Mouse (Mus musculus) ES-E14 (cell line): Measurements from ENCODE around the gene Mms22l. TPM values are rescaled to one million over a fixed set of nuclear protein-coding genes. Genes with fewer than 3 reads are reported as not detected.

Source experiments
- DNase-seq: peaks from one replicate; pipeline ENCODE4 v3.0.0-alpha.2; 2013; ENCODE audit warnings: low read depth, low spot score
- H3K27ac ChIP-seq: 2 replicates; pipeline ENCODE4 v1.5.1; 2012; ENCODE audit warnings: low read depth, mild to moderate bottlenecking, low read length, moderate library complexity, mixed read lengths; ENCODE audit not compliant: poor library complexity, insufficient read depth, severe bottlenecking
- H3K36me3 ChIP-seq: 2 replicates; pipeline ENCODE4 v1.6.1; 2012; ENCODE audit warnings: mild to moderate bottlenecking, low read length, moderate library complexity, mixed read lengths; ENCODE audit not compliant: control insufficient read depth, poor library complexity, insufficient read depth, severe bottlenecking
- H3K4me1 ChIP-seq, 2 experiments: fragments of 150-350 bp in 1 of 2; sonication (generic) in 1 of 2; 2 replicates each; pipeline ENCODE4 v1.6.1; 2012; ENCODE audit warnings: low read length in 2 of 2, mild to moderate bottlenecking in 1 of 2, mixed read lengths in 1 of 2; ENCODE audit not compliant: control insufficient read depth in 2 of 2, insufficient read depth in 2 of 2, poor library complexity in 1 of 2
- H3K4me3 ChIP-seq, 2 experiments: fragments of 150-350 bp in 1 of 2; sonication (generic) in 1 of 2; 2 replicates each; pipeline ENCODE4 v1.5.1; 2012; ENCODE audit warnings: low read length in 2 of 2, low read depth in 1 of 2, mild to moderate bottlenecking in 1 of 2, mixed read lengths in 1 of 2; ENCODE audit not compliant: insufficient read depth in 1 of 2, poor library complexity in 1 of 2, severe bottlenecking in 1 of 2
- H3K9ac ChIP-seq: 2 replicates; pipeline ENCODE4 v1.6.1; 2012; ENCODE audit warnings: low read depth, mild to moderate bottlenecking, low read length, mixed read lengths; ENCODE audit not compliant: poor library complexity, insufficient read depth, severe bottlenecking
- H3K9me3 ChIP-seq: fragments of 150-350 bp; sonication (generic); 2 replicates; pipeline ENCODE4 v1.6.1; 2012; ENCODE audit warnings: low read depth, mild to moderate bottlenecking, low read length; ENCODE audit not compliant: control insufficient read depth, insufficient read depth
- CHD2 ChIP-seq: IDR thresholded peaks from 2 replicates; pipeline ENCODE4 v1.6.1; 2014; ENCODE audit warnings: mild to moderate bottlenecking, low read depth, low read length, inconsistent platforms
- HCFC1 ChIP-seq: IDR thresholded peaks from 2 replicates; pipeline ENCODE4 v1.6.1; 2012; ENCODE audit warnings: low read length, inconsistent platforms, borderline replicate concordance; ENCODE audit not compliant: insufficient read depth
- MAFK ChIP-seq: IDR thresholded peaks from 2 replicates; pipeline ENCODE4 v1.6.1; 2014; ENCODE audit warnings: mild to moderate bottlenecking, low read depth, low read length, inconsistent platforms; ENCODE audit not compliant: insufficient read depth
- ZC3H11A ChIP-seq: IDR thresholded peaks from 2 replicates; pipeline ENCODE4 v1.6.1; 2012; ENCODE audit warnings: low read depth, mild to moderate bottlenecking, inconsistent platforms, low read length, borderline replicate concordance
- ZNF384 ChIP-seq: IDR thresholded peaks from 2 replicates; pipeline ENCODE4 v1.6.1; 2012; ENCODE audit warnings: low read depth, low read length, inconsistent platforms
- in situ Hi-C, 2 experiments: fragments of 600-800 bp; cut with MboI; formaldehyde crosslinking; loops; one replicate each; pipeline ENCODE4 v1.15.1; 2025; ENCODE audit warnings: low sequenced_read_pairs in 2 of 2, inconsistent platforms in 1 of 2; ENCODE audit not compliant: unreplicated experiment in 2 of 2
- total RNA-seq: library from RNA; depleted of rRNA; stranded (reverse); fragments of 300-350 nt; gene quantifications from 2 replicates; pipeline ENCODE4 v1.2.3, GENCODE M21; 2012

Mms22l gene
- total RNA-seq, 1 experiment, result 59.2 TPM

GRCm38 (mm10) chr4:24625951-24626584, 129.8 kb downstream of the Mms22l start:
- no peaks in the 10 kb centered on the region for H3K9me3 ChIP-seq
- DNase-seq, result no peak
- in situ Hi-C loops, result no loop called here
- H3K4me1 ChIP-seq, result no peaks in the 10 kb centered on the region
- no peak overlapping the region for H3K4me3 ChIP-seq
- H3K27ac ChIP-seq, result no peak overlapping the region
- no peaks in the 10 kb centered on the region for H3K36me3 ChIP-seq
- TF ChIP-seq ZC3H11A (no peak), ZNF384 (no peak)
- no peak overlapping the region for H3K9ac ChIP-seq

GRCm38 (mm10) chr4:24626686-24627085, 130.4 kb downstream of the Mms22l start:
- TF ChIP-seq HCFC1 (no peak), CHD2 (no peak), ZNF384 (no peak), ZC3H11A (no peak), MAFK (no peak)
- Histone ChIP-seq H3K36me3 (no peaks in the 10 kb centered on the region), H3K9ac (no peak overlapping the region), H3K27ac (no peak overlapping the region), H3K9me3 (no peaks in the 10 kb centered on the region), H3K4me3 (no peak overlapping the region), H3K4me1 (no peaks in the 10 kb centered on the region)
- DNase-seq, result no peak
- in situ Hi-C loops, result no loop called here

- no peak overlapping the region for H3K4me3 ChIP-seq
- TF ChIP-seq CHD2 (no peak), ZC3H11A (no peak), ZNF384 (no peak), MAFK (no peak), HCFC1 (no peak)
- DNase-seq, result no peak
- H3K9ac ChIP-seq, result no peak overlapping the region
- in situ Hi-C loops, result no loop called here
- no peaks in the 10 kb centered on the region for H3K9me3 ChIP-seq
- H3K36me3 ChIP-seq, result no peaks in the 10 kb centered on the region
- H3K4me1 ChIP-seq, result no peaks in the 10 kb centered on the region
- H3K27ac ChIP-seq, result no peak overlapping the region
Measured at GRCm38 (mm10) chr4:24627871-24628270, 131.6 kb downstream of the Mms22l start.

GRCm38 (mm10) chr4:24630430-24630829, 134.2 kb downstream of the Mms22l start:
- Histone ChIP-seq H3K9me3 (no peaks in the 10 kb centered on the region), H3K36me3 (no peaks in the 10 kb centered on the region), H3K27ac (no peak overlapping the region), H3K4me3 (no peak overlapping the region), H3K4me1 (no peaks in the 10 kb centered on the region), H3K9ac (no peak overlapping the region)
- DNase-seq, result no peak
- in situ Hi-C loops, result no loop called here
- TF ChIP-seq ZNF384 (no peak), MAFK (no peak), ZC3H11A (no peak), HCFC1 (no peak), CHD2 (no peak)
